Mouse (Mus musculus): ENCODE data around the gene Raf1. TPM values are rescaled to one million over a fixed set of nuclear protein-coding genes. Genes with fewer than 3 reads are reported as not detected.

Gene Raf1
- total RNA-seq (2021) (100 to 1,000 TPM; 103 to 109 TPM), polyA plus RNA-seq (2012; rRNA removed) (145 and 186 TPM in 2 replicates)
- long read RNA-seq, transcript Raf1-201 (17 exons, 3,070 nt): major isoform, 71 of 106 reads
- long read RNA-seq, transcript Raf1-202 (17 exons, 2,946 nt): minor isoform, 6 of 106 reads
- long read RNA-seq, partial matches to known transcripts: 7 of 106 reads
- long read RNA-seq, other reads (novel, unspliced or antisense): 21 of 106 reads

GRCm38 (mm10) chr6:115676452-115677128 lies at the start of gene Raf1:
Gene Raf1, minus strand, starts transcription at chr6:115676635.
- intact Hi-C loops (cut with DNase I): loop anchor here (2.0 to 5.0 kb wide), 4 partner anchors 16 to 516 kb away; partner anchors contain the start of gene Tmcc1
- peak within 1 kb of the TSS; percentile 74 for H3K4me3 ChIP-seq
- H3K9ac ChIP-seq (ENCODE audit: low read depth, low read length): peak within 1 kb of the TSS; percentile 100
- DNase-seq: peak; percentile 98 to 99
- TF ChIP-seq CTCF (IDR thresholded peaks at IDR 0.05) (0 out of 2 replicates have a peak, but pooled peaks have one; percentile 9), EP300 (IDR thresholded peaks at IDR 0.05; ENCODE audit: insufficient read depth, low read depth, low read length) (peak; percentile 64; the same call in 1 of the 2 replicates), POLR2A (IDR thresholded peaks at IDR 0.05; ENCODE audit: insufficient read depth, low read depth, low read length) (peak; percentile 96)
- no peaks in the 10 kb centered on the region for H3K27me3 ChIP-seq (ENCODE audit: control insufficient read depth, insufficient read depth, low read length)
- H3K27ac ChIP-seq: peak within 1 kb of the TSS; percentile 100
- H3K79me2 ChIP-seq (replicated peaks; ENCODE audit: control insufficient read depth, insufficient read depth, low read length): peaks cover 1% of the 10 kb centered on the region; the same call in 1 of the 2 replicates
- peaks cover 9% of the 10 kb centered on the region for H3K36me3 ChIP-seq (ENCODE audit: control insufficient read depth, insufficient read depth, low read length)
- under 1% methylated on average over 51 of the region's 51 CpGs for WGBS
- H3K4me1 ChIP-seq (ENCODE audit: control insufficient read depth, insufficient read depth, low read length): peaks cover 6% of the 10 kb centered on the region

GRCm38 (mm10) chr6:115722246-115722645 lies 45.8 kb upstream of the Raf1 start:
- H3K27ac ChIP-seq: peak overlapping the region; percentile 36
- intact Hi-C loops (cut with DNase I): no loop called here
- peak in 1 of 2 experiments; percentile 56 for DNase-seq

GRCm38 (mm10) chr6:115717715-115718558 lies 41.5 kb upstream of the Raf1 start:
- Histone ChIP-seq H3K9ac (ENCODE audit: low read depth, low read length) (peak overlapping the region; percentile 57), H3K27ac (peak overlapping the region; percentile 78)
- TF ChIP-seq POLR2A (IDR thresholded peaks at IDR 0.05; ENCODE audit: insufficient read depth, low read depth, low read length) (no peak), CTCF (IDR thresholded peaks at IDR 0.05) (peak; percentile 65)

More at GRCm38 (mm10) chr6:115722246-115722645, 45.8 kb upstream of the Raf1 start:
- TF ChIP-seq EP300 (IDR thresholded peaks at IDR 0.05; ENCODE audit: insufficient read depth, low read depth, low read length): no peak
- TF ChIP-seq POLR2A (IDR thresholded peaks at IDR 0.05; ENCODE audit: insufficient read depth, low read depth, low read length): no peak
- no peak for TF ChIP-seq CTCF (IDR thresholded peaks at IDR 0.05)
- H3K27me3 ChIP-seq (ENCODE audit: control insufficient read depth, insufficient read depth, low read length): no peaks in the 10 kb centered on the region
- no peaks in the 10 kb centered on the region for H3K36me3 ChIP-seq (ENCODE audit: control insufficient read depth, insufficient read depth, low read length)
- no peak overlapping the region for H3K4me3 ChIP-seq
- H3K79me2 ChIP-seq (replicated peaks; ENCODE audit: control insufficient read depth, insufficient read depth, low read length): no peaks in the 10 kb centered on the region
- peaks cover 6% of the 10 kb centered on the region for H3K4me1 ChIP-seq (ENCODE audit: control insufficient read depth, insufficient read depth, low read length)
- WGBS: 36% methylated on average over 5 of the region's 5 CpGs
- H3K9ac ChIP-seq (ENCODE audit: low read depth, low read length): no peak overlapping the region

GRCm38 (mm10) chr6:115717101-115717652 lies 40.7 kb upstream of the Raf1 start:
- Histone ChIP-seq H3K4me3 (no peak overlapping the region), H3K4me1 (ENCODE audit: control insufficient read depth, insufficient read depth, low read length) (peaks cover 2% of the 10 kb centered on the region), H3K27ac (peak overlapping the region; percentile 57), H3K79me2 (replicated peaks; ENCODE audit: control insufficient read depth, insufficient read depth, low read length) (no peaks in the 10 kb centered on the region), H3K36me3 (ENCODE audit: control insufficient read depth, insufficient read depth, low read length) (no peaks in the 10 kb centered on the region), H3K27me3 (ENCODE audit: control insufficient read depth, insufficient read depth, low read length) (no peaks in the 10 kb centered on the region), H3K9ac (ENCODE audit: low read depth, low read length) (0 out of 2 replicates have a peak overlapping the region, but pooled peaks have one; percentile 12)
- DNase-seq: peak; percentile 70 to 82
- WGBS: 26% methylated on average over 8 of the region's 8 CpGs
- TF ChIP-seq POLR2A (IDR thresholded peaks at IDR 0.05; ENCODE audit: insufficient read depth, low read depth, low read length): no peak
- intact Hi-C loops (cut with DNase I): loop anchor here (2.0 to 5.0 kb wide), 2 partner anchors 18 to 90 kb away; no protein-coding TSS in a partner anchor

More at GRCm38 (mm10) chr6:115717715-115718558, 41.5 kb upstream of the Raf1 start:
- Histone ChIP-seq H3K4me1 (ENCODE audit: control insufficient read depth, insufficient read depth, low read length) (peaks cover 6% of the 10 kb centered on the region), H3K79me2 (replicated peaks; ENCODE audit: control insufficient read depth, insufficient read depth, low read length) (no peaks in the 10 kb centered on the region), H3K27me3 (ENCODE audit: control insufficient read depth, insufficient read depth, low read length) (no peaks in the 10 kb centered on the region), H3K36me3 (ENCODE audit: control insufficient read depth, insufficient read depth, low read length) (no peaks in the 10 kb centered on the region), H3K4me3 (peak overlapping the region; percentile 33)
- WGBS: 3% methylated on average over 15 of the region's 15 CpGs
- peak; percentile 67 to 76 for DNase-seq
- intact Hi-C loops (cut with DNase I): loop anchor here (2.0 to 5.0 kb wide), 2 partner anchors 19 to 91 kb away; no protein-coding TSS in a partner anchor

GRCm38 (mm10) chr6:115711261-115711660 lies 34.8 kb upstream of the Raf1 start:
- Histone ChIP-seq H3K36me3 (ENCODE audit: control insufficient read depth, insufficient read depth, low read length) (no peaks in the 10 kb centered on the region), H3K27me3 (ENCODE audit: control insufficient read depth, insufficient read depth, low read length) (no peaks in the 10 kb centered on the region), H3K4me3 (no peak overlapping the region), H3K27ac (no peak overlapping the region), H3K79me2 (replicated peaks; ENCODE audit: control insufficient read depth, insufficient read depth, low read length) (no peaks in the 10 kb centered on the region), H3K9ac (ENCODE audit: low read depth, low read length) (no peak overlapping the region), H3K4me1 (ENCODE audit: control insufficient read depth, insufficient read depth, low read length) (no peaks in the 10 kb centered on the region)
- TF ChIP-seq POLR2A (IDR thresholded peaks at IDR 0.05; ENCODE audit: insufficient read depth, low read depth, low read length) (no peak), EP300 (IDR thresholded peaks at IDR 0.05; ENCODE audit: insufficient read depth, low read depth, low read length) (no peak), CTCF (IDR thresholded peaks at IDR 0.05) (no peak)
- DNase-seq: no peak
- 85% methylated on average over 3 of the region's 3 CpGs for WGBS
- intact Hi-C loops (cut with DNase I): no loop called here
